Mouse (Mus musculus) left cerebral cortex, postnatal 25 days (tissue): Measurements from ENCODE around the gene Ppip5k1. TPM values are rescaled to one million over a fixed set of nuclear protein-coding genes. Genes with fewer than 3 reads are reported as not detected.
"Not testable (repeated sequence)": the region's sequence is repeated elsewhere in the genome, so short reads cannot be mapped to it uniquely, and the experiment has no call there.

Experiments
- DNase-seq, 2 experiments: peaks; one replicate each; pipeline ENCODE4 v3.0.0; 2022; ENCODE audit warnings: low spot score in 2 of 2, mixed read lengths in 1 of 2
- intact Hi-C: fragments of 180-260 bp; cut with DNase I; formaldehyde crosslinking; loops from one replicate; pipeline ENCODE4 v1.15.1; 2025
- total RNA-seq, 2 experiments: library from RNA; stranded (reverse); gene quantifications; 2 replicates each; pipeline ENCODE4 v1.2.3; 2021

The Ppip5k1 gene
- 100 to 1,000 TPM; 111 to 122 TPM for total RNA-seq

DNA sequence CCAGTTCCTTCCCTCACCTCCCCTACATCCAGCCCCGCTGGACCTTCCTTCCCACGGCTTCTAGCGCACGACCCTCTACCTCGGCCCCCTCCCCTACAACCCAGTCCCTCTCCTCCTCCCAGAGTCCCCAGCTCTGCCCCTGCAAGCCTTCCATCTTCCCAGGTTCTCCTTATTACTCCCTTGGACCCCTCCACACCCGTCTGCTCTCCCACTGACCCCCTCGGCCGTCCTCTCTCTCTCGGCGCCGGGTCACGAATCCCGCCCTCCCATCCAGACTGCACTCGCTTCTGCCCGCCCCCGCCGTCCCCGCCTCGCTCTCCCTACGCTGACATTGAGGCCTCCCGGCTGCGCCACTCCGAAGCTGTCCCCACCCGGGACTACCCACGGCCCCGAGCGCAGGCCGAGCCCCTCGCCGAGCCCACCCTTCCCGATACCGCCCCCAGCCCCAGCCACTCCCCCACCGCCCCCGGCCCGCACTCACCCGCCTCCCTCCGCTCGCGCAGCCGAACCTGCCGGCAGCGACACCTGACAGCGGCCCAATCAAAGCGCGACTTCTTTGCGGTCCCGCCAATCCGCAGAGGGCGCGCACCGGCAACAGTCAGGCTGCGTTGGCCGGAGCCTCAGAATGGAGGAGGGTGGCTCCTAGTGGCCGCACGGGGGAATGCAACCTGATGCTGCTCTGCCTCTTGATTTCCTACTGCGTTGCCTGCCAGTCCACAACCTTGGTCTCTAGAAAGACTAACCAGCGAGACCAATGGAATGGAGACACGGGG is at the start of gene Ppip5k1:
Ppip5k1 (minus strand) TSS at position 577 of the 773 bp plus-strand sequence.
- peak; percentile 99 for DNase-seq
- intact Hi-C loops: loop anchor here (5.0 kb wide), 1 partner anchor 158 kb away; no protein-coding TSS in a partner anchor

GRCm38 (mm10) chr2:121403296-121403695 is 48.1 kb upstream of the Ppip5k1 start:
- DNase-seq: no peak
- intact Hi-C loops: no loop called here

DNA sequence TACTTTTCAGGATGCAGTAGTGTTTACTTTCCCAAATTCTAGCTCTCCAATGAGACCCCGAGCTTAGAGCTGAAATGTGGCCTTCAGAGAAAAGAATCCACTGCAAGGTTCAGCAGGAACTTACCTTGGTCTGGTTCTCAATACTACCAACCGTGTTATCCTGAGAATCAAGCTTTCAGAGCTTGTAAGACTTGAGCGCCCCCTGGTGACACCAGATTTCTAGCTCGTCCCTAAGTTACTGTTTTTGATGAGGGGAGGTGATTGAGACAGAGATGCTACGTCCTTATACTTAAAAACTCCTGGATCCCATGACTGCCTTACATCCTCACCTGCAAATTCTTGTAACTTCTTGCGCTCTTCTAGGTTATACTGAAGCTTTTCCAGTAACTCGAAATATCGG is 41.4 kb upstream of the Ppip5k1 start:
- peak; percentile 79 to 90 for DNase-seq
- intact Hi-C loops: loop anchor here (2.0 kb wide), 1 partner anchor 40 kb away; the partner anchor contains the start of gene Ckmt1

- DNase-seq, intact Hi-C loops: not testable (repeated sequence)
Observed at GRCm38 (mm10) chr2:121386961-121387575, 31.9 kb upstream of the Ppip5k1 start, which contains the start of gene Strc. Gene Strc, minus strand, starts transcription at chr2:121387168.

DNA sequence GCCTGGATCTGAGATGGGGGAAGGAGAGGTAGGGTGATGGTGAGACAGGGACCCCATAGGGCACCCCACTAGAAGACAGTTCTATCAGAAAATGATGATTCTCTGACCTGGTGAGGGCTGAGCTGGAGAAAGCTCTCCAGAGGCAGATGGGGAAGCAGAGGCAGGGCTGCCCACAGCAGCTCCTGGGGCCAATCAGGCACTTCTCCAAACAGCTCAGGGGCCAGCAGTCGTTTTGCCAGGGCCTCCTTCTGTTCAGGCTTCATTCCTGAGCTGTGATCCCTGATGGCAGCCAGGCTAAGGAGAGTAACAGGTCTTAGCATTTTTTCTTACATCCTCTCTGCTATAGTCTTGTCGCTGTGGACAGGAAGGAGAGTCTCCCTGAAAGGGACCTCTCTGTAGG is 19.6 kb upstream of the Ppip5k1 start:
- intact Hi-C loops: no loop called here
- no peak for DNase-seq

DNA sequence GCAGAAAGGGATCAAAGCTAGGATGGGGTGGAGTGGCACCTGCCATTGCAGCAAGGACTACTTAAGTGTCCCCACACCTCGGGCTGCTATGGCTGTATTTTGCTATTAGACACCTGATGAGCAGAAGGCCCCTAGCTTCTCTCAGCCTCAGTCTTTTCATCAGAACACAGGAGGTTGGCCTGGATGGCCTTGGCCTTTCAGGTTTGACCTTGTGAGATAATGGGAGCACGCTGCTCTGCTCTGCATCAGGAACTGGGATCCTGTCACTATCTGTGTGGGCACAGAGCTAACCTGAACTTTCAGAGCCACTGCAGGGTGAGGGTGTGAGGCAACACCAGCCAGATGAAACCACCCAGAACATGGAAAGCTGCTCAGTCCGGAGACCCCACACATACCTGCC is 17.1 kb upstream of the Ppip5k1 start:
- intact Hi-C loops: no loop called here
- DNase-seq: no peak

GRCm38 (mm10) chr2:121370921-121371320 is 15.7 kb upstream of the Ppip5k1 start:
- no peak for DNase-seq
- intact Hi-C loops: no loop called here

GRCm38 (mm10) chr2:121368831-121369230 is 13.6 kb upstream of the Ppip5k1 start:
- DNase-seq: no peak
- intact Hi-C loops: no loop called here

DNA sequence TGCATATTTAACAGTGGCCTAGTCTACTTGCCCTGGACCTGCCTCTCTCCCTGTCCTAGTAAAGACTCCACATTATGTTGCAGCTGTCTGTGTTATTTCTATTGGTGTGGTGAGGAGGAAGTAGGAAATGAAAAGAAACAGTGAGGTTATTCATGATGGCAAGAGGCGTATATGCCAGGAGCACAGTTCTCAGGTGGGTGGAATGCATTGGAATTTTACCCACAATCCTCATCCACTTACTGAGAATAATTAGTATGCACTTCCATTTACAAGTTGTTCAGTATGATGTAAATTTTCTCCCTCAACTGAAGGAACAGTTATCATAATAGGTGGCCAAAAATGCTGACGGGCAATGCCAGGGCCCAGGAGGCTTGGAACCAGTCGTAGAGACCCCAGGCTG is 8.5 kb upstream of the Ppip5k1 start:
- intact Hi-C loops: no loop called here
- DNase-seq: peak in 1 of 2 experiments; percentile 66

GRCm38 (mm10) chr2:121359461-121359860 is 4.3 kb upstream of the Ppip5k1 start:
- intact Hi-C loops: loop anchor here (5.0 kb wide), 1 partner anchor 162 kb away; no protein-coding TSS in a partner anchor

DNA sequence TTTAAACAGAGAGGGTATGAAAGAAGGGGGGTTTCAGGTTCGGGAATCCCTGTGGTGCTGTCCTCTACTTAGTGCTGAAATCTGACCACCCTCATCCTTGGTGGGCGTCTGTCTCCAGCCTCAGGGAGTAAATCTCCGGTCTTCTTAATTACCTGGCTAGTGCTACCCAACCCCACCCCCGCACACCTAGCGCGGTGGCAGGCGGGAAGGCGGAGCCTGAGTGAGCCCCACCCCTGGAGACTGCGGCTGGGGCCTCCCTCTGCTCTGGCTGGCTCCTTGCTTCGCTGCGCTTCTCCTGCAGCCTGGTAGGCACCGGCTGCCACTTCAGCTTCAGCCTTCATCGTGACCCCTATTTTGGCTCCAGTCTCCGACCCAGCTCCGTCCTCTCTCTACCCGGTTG is 3.2 kb upstream of the Ppip5k1 start:
- DNase-seq: peak; percentile 84 to 92
- intact Hi-C loops: loop anchor here (5.0 kb wide), 1 partner anchor 161 kb away; no protein-coding TSS in a partner anchor

More at GRCm38 (mm10) chr2:121359461-121359860, 4.3 kb upstream of the Ppip5k1 start:
- no peak for DNase-seq

GRCm38 (mm10) chr2:121357961-121358360 is 2.8 kb upstream of the Ppip5k1 start:
- DNase-seq: no peak
- intact Hi-C loops: loop anchor here (2.0 to 5.0 kb wide), 2 partner anchors 39 to 161 kb away; no protein-coding TSS in a partner anchor

- intact Hi-C loops: loop anchor here (2.0 to 5.0 kb wide), 2 partner anchors 39 to 160 kb away; no protein-coding TSS in a partner anchor
- DNase-seq: no peak
Observed at GRCm38 (mm10) chr2:121357494-121357893, 2.3 kb upstream of the Ppip5k1 start, which contains the start of gene Ckmt1. Gene Ckmt1, plus strand, starts transcription at chr2:121357714.

- peak in 1 of 2 experiments; percentile 18 for DNase-seq
- intact Hi-C loops: no loop called here
Observed at GRCm38 (mm10) chr2:121354378-121354777, 818 bp downstream of the Ppip5k1 start.

DNA sequence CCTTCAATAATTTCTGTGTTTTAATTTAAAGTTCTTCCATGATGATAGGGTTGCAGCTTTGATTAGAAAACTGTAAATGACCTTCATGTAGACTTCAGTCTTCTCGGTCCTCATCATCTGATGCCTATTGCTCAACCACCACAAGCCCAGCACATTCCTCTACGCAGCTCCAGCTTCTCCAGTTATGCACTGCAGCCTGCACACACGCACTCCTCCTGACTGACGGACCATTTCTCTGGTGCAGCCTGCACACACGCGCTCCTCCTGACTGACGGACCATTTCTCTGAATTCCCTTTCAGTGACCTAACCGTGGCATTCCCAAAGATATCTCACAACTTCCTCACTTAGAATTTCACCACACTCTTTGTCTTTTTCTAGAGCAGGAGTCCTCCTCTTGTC is 2.0 kb downstream of the Ppip5k1 start:
- DNase-seq: no peak
- intact Hi-C loops: no loop called here

GRCm38 (mm10) chr2:121339057-121339456 is 16.1 kb downstream of the Ppip5k1 start:
- intact Hi-C loops: no loop called here
- no peak for DNase-seq

GRCm38 (mm10) chr2:121329492-121329891 is 25.7 kb downstream of the Ppip5k1 start:
- intact Hi-C loops: no loop called here
- DNase-seq: no peak

DNA sequence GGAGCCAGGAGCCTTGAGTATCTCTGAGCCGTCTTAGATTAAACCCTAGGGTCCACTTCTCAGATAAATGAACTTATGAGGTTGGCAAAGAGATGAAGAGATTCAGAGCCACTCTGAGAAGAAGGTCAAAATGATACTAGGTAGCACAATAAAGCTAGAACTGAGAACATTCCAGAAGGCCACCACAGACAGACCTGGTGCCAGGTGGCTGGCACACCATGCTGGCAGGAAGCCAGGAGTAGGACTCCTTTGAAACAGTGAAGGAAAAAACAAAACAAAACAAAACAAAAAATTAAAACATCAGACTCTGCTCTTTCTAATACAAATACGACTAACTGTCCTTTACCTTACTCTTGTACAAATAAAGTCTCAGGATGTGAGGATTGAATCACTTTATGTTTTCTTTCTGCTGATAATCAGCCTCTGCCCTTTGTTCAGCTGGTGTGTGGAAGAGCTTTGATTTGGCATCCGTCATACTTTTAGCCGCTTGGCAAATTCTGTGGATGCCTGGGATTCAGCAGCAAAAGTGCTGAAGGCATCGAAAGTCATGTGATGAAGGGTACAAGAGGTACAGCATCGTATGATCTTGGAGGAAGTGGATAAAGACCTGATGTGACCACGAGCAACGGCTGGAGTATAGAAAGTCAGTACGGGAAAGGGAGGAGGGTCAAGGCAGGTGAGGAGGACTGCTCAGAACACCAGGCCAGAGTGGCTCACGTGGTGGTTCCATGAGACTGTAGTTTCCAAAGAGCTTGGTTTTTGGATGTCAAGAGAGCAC is 31.3 kb downstream of the Ppip5k1 start:
- intact Hi-C loops: no loop called here

DNA sequence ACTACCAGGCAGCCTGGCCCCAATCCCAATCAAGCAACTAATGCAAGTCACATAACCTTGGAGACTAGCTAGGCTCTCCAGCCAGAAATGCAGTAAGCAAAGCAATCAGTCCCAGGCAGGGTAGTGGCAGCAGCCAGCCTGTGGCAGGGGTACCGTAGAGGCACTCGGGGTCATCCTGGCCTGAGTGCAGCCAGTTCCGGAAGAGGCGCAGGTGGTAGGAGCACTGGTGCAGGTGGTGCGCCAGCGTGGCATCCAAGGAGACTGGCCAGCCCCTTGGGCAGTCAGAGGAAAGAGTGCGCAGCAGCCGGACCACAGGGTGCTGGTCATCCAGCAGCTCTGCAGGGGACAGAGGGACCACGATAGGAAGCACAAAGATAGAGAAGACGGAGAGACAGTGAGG is 32.2 kb downstream of the Ppip5k1 start:
- DNase-seq: no peak
- intact Hi-C loops: no loop called here

More for the DNA sequence above, 31.3 kb downstream of the Ppip5k1 start:
- no peak for DNase-seq

DNA sequence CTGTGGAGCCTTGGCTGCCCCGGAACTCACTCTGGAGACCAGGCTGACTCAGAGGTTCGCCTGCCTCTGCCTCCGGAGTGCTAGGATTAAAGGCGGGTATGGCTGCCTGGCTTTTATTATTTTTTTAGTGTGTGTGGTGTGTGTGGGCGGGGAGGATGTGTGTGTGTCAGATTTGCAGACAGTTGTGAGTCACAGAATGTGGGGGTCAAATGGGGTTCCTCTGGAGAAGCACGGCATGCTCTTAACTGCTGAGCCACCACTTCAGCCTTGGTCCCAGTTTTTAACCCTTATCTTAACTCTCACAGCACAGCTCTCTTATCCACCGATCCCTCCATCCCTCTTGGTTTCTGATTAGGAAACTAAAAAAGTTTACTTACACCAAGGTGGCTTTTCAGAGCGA is 38.9 kb downstream of the Ppip5k1 start:
- intact Hi-C loops: no loop called here
- no peak for DNase-seq
